Mouse (Mus musculus) lung, postnatal 0 days (tissue): ENCODE measurements at regions not wholly inside any gene's neighbourhood (a gene's known extent, or its start where the extent isn't known, plus 50 kb on each side); places are given as distances from the start of the nearest gene placed in this dataset.

ENCODE experiments used
- CTCF ChIP-seq: IDR thresholded peaks from 2 replicates; pipeline ENCODE4 v1.5.1; 2016; ENCODE audit warnings: antibody characterized with exemption, mild to moderate bottlenecking
- EP300 ChIP-seq: IDR thresholded peaks from 2 replicates; pipeline ENCODE4 v1.6.1; 2016; ENCODE audit warnings: antibody characterized with exemption, mild to moderate bottlenecking, control low read depth

- TF ChIP-seq CTCF (no peak), EP300 (no peak)
Observed at GRCm38 (mm10) chr7:116738009-116738408, 233.8 kb downstream of the Nucb2 start.
